Mouse (Mus musculus) G1E (cell line): ENCODE measurements at regions not wholly inside any gene's neighbourhood (a gene's known extent, or its start where the extent isn't known, plus 50 kb on each side); places are given as distances from the start of the nearest gene placed in this dataset.

Source experiments
- ATAC-seq: 2 replicates; pipeline ENCODE4 v1.8.0; 2016; ENCODE audit warnings: mild to moderate bottlenecking; ENCODE audit not compliant: insufficient number of reproducible peaks, poor library complexity, low FRiP score, severe bottlenecking; ENCODE audit errors: extremely low read depth
- DNase-seq: peaks from one replicate; pipeline ENCODE4 v3.0.0; 2012; ENCODE audit warnings: low spot score
- H3K27me3 ChIP-seq: 2 replicates; pipeline ENCODE4 v1.6.1; 2012; ENCODE audit warnings: mild to moderate bottlenecking, low read length, inconsistent platforms; ENCODE audit not compliant: insufficient read depth
- H3K36me3 ChIP-seq: replicated peaks from 2 replicates; pipeline ENCODE3; 2012; ENCODE audit warnings: mild to moderate bottlenecking, inconsistent platforms
- H3K4me1 ChIP-seq: 2 replicates; pipeline ENCODE4 v1.6.1; 2012; ENCODE audit warnings: low read depth, low read length, inconsistent platforms, mixed read lengths; ENCODE audit not compliant: insufficient read depth
- H3K4me3 ChIP-seq: 2 replicates; pipeline ENCODE4 v1.5.1; 2012; ENCODE audit warnings: low read depth, mild to moderate bottlenecking, inconsistent platforms, low read length, moderate library complexity, mixed read lengths
- H3K9me3 ChIP-seq: replicated peaks from 2 replicates; pipeline ENCODE4 v1.6.1; 2012; ENCODE audit warnings: inconsistent platforms
- CTCF ChIP-seq: IDR thresholded peaks from 2 replicates; pipeline ENCODE4 v1.5.1; 2012; ENCODE audit warnings: low read depth, low read length, inconsistent platforms, mixed read lengths
- GATA1 ChIP-seq: IDR thresholded peaks from 2 replicates; pipeline ENCODE4 v1.6.1; 2012; ENCODE audit warnings: borderline replicate concordance, low read length, inconsistent platforms, mixed read lengths
- GATA2 ChIP-seq: IDR thresholded peaks from 2 replicates; pipeline ENCODE4 v1.6.1; 2012; ENCODE audit warnings: low read depth, low read length, inconsistent platforms, borderline replicate concordance
- POLR2AphosphoS5 ChIP-seq: IDR thresholded peaks from 2 replicates; pipeline ENCODE4 v1.6.1; 2012; ENCODE audit warnings: low read depth, low read length, inconsistent platforms; ENCODE audit not compliant: insufficient replicate concordance
- TAL1 ChIP-seq: conservative IDR thresholded peaks from 2 replicates; pipeline ENCODE4 v1.6.1; 2012; ENCODE audit warnings: low read depth, low read length, inconsistent platforms, mixed read lengths

DNA sequence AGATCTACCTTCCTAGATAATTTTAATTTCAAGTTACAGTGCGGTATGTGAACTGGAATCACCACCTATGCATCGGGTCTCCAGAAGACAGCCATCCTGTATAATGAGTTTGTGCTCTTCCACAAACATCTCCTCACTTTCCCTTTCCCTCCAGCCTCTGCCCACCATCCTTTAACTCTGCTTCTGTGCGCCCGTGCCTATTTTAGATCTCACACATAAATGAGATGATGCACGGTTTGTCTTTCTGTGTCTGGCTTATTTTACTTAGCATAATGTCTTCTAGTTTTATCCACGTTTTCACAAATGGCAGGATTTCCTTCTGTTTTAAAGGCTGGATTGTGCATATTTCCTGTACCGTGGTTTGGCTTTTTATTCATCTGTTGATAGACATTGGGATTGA is 227.8 kb upstream of the Podxl start:
- ATAC-seq (no peak), DNase-seq (no peak)
- no peaks in the 10 kb centered on the region for H3K36me3 ChIP-seq
- H3K4me3 ChIP-seq, result no peak overlapping the region
- no peaks in the 10 kb centered on the region for H3K9me3 ChIP-seq
- H3K27me3 ChIP-seq, result no peaks in the 10 kb centered on the region
- no peak for TF ChIP-seq CTCF
- TF ChIP-seq GATA1, result no peak
- no peak for TF ChIP-seq GATA2
- TF ChIP-seq POLR2AphosphoS5, result no peak
- no peak for TF ChIP-seq TAL1
- H3K4me1 ChIP-seq, result no peaks in the 10 kb centered on the region

- ATAC-seq, result no peak
- Histone ChIP-seq H3K27me3 (no peaks in the 10 kb centered on the region), H3K4me1 (no peaks in the 10 kb centered on the region)
These were observed 227.1 kb upstream of the Podxl start for GRCm38 (mm10) chr6:31790906-31791305.

DNA sequence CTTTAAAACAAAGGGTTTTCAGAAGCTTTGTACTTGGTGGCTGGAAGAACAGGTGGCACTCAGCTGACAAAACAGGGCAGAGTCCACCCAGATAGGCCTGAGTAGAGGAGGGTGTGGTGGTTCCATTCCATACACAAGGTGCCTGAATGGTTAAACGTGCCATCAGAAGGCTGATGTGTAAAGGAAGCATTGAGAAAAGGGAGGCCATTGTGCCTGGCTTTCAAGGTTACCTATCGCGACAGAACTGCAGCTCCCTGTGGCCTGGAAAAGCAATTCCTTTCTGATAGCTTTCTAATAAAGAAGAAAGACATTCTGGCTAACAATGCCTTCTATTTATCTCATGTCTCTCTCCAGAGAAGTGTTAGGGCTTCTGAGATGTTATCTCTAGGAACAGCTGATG is 213.1 kb upstream of the Podxl start:
- H3K27me3 ChIP-seq, result 0 out of 2 replicates have a peak, but pooled peaks cover under 1% of the 10 kb centered on the region

More at GRCm38 (mm10) chr6:31790906-31791305, 227.1 kb upstream of the Podxl start:
- no peaks in the 10 kb centered on the region for H3K36me3 ChIP-seq
- TF ChIP-seq TAL1 (no peak), GATA2 (no peak), GATA1 (no peak), POLR2AphosphoS5 (no peak), CTCF (no peak)
- no peak for DNase-seq
- no peak overlapping the region for H3K4me3 ChIP-seq
- no peaks in the 10 kb centered on the region for H3K9me3 ChIP-seq

GRCm38 (mm10) chr6:31771916-31772315 is 208.1 kb upstream of the Podxl start:
- Histone ChIP-seq H3K36me3 (no peaks in the 10 kb centered on the region), H3K27me3 (0 out of 2 replicates have a peak, but pooled peaks cover 3% of the 10 kb centered on the region), H3K4me3 (no peak overlapping the region), H3K4me1 (no peaks in the 10 kb centered on the region), H3K9me3 (no peaks in the 10 kb centered on the region)
- no peak for ATAC-seq
- no peak for DNase-seq
- TF ChIP-seq CTCF (no peak), GATA2 (no peak)

More for the DNA sequence above, 213.1 kb upstream of the Podxl start:
- no peaks in the 10 kb centered on the region for H3K36me3 ChIP-seq
- no peaks in the 10 kb centered on the region for H3K9me3 ChIP-seq
- no peak overlapping the region for H3K4me3 ChIP-seq
- no peak for ATAC-seq
- no peak for DNase-seq
- H3K4me1 ChIP-seq, result no peaks in the 10 kb centered on the region
- no peak for TF ChIP-seq CTCF
- TF ChIP-seq GATA2, result no peak
- TF ChIP-seq TAL1, result no peak
- TF ChIP-seq GATA1, result no peak
- TF ChIP-seq POLR2AphosphoS5, result no peak

- TF ChIP-seq TAL1, result no peak
- no peak for TF ChIP-seq POLR2AphosphoS5
- no peak for TF ChIP-seq CTCF
- no peak overlapping the region for H3K4me3 ChIP-seq
- H3K9me3 ChIP-seq, result no peaks in the 10 kb centered on the region
- no peaks in the 10 kb centered on the region for H3K4me1 ChIP-seq
- no peak for DNase-seq
- H3K27me3 ChIP-seq, result peaks cover 17% of the 10 kb centered on the region
- H3K36me3 ChIP-seq, result no peaks in the 10 kb centered on the region
- ATAC-seq, result no peak
These were observed 181.8 kb upstream of the Podxl start for GRCm38 (mm10) chr6:31745589-31745988.

GRCm38 (mm10) chr6:31731391-31731790 is 167.6 kb upstream of the Podxl start:
- H3K9me3 ChIP-seq, result no peaks in the 10 kb centered on the region
- ATAC-seq, result no peak
- H3K4me1 ChIP-seq, result no peaks in the 10 kb centered on the region
- H3K27me3 ChIP-seq, result peaks cover 6% of the 10 kb centered on the region; the same call in 1 of the 2 replicates
- no peak for TF ChIP-seq TAL1
- no peak for TF ChIP-seq CTCF
- TF ChIP-seq GATA1, result no peak
- no peak for TF ChIP-seq POLR2AphosphoS5
- TF ChIP-seq GATA2, result no peak
- H3K4me3 ChIP-seq, result no peak overlapping the region
- no peak for DNase-seq
- H3K36me3 ChIP-seq, result no peaks in the 10 kb centered on the region

GRCm38 (mm10) chr6:31719614-31720013 is 155.8 kb upstream of the Podxl start:
- no peak for TF ChIP-seq TAL1
- TF ChIP-seq POLR2AphosphoS5, result no peak
- TF ChIP-seq CTCF, result no peak
- TF ChIP-seq GATA2, result no peak
- ATAC-seq (no peak), DNase-seq (no peak)
- Histone ChIP-seq H3K4me3 (no peak overlapping the region), H3K27me3 (no peaks in the 10 kb centered on the region), H3K4me1 (no peaks in the 10 kb centered on the region), H3K36me3 (no peaks in the 10 kb centered on the region), H3K9me3 (no peaks in the 10 kb centered on the region)
